Mouse (Mus musculus) G1E (cell line): ENCODE results near the gene Hoxc11. TPM values are rescaled to one million over a fixed set of nuclear protein-coding genes. Genes with fewer than 3 reads are reported as not detected.

Source experiments
- ATAC-seq: 2 replicates; pipeline ENCODE4 v1.8.0; 2016; ENCODE audit warnings: mild to moderate bottlenecking; ENCODE audit not compliant: insufficient number of reproducible peaks, poor library complexity, low FRiP score, severe bottlenecking; ENCODE audit errors: extremely low read depth
- DNase-seq: peaks from one replicate; pipeline ENCODE4 v3.0.0; 2012; ENCODE audit warnings: low spot score
- H3K27me3 ChIP-seq: 2 replicates; pipeline ENCODE4 v1.6.1; 2012; ENCODE audit warnings: mild to moderate bottlenecking, low read length, inconsistent platforms; ENCODE audit not compliant: insufficient read depth
- H3K36me3 ChIP-seq: replicated peaks from 2 replicates; pipeline ENCODE3; 2012; ENCODE audit warnings: mild to moderate bottlenecking, inconsistent platforms
- H3K4me1 ChIP-seq: 2 replicates; pipeline ENCODE4 v1.6.1; 2012; ENCODE audit warnings: low read depth, low read length, inconsistent platforms, mixed read lengths; ENCODE audit not compliant: insufficient read depth
- H3K4me3 ChIP-seq: 2 replicates; pipeline ENCODE4 v1.5.1; 2012; ENCODE audit warnings: low read depth, mild to moderate bottlenecking, inconsistent platforms, low read length, moderate library complexity, mixed read lengths
- H3K9me3 ChIP-seq: replicated peaks from 2 replicates; pipeline ENCODE4 v1.6.1; 2012; ENCODE audit warnings: inconsistent platforms
- CTCF ChIP-seq: IDR thresholded peaks from 2 replicates; pipeline ENCODE4 v1.5.1; 2012; ENCODE audit warnings: low read depth, low read length, inconsistent platforms, mixed read lengths
- GATA1 ChIP-seq: IDR thresholded peaks from 2 replicates; pipeline ENCODE4 v1.6.1; 2012; ENCODE audit warnings: borderline replicate concordance, low read length, inconsistent platforms, mixed read lengths
- GATA2 ChIP-seq: IDR thresholded peaks from 2 replicates; pipeline ENCODE4 v1.6.1; 2012; ENCODE audit warnings: low read depth, low read length, inconsistent platforms, borderline replicate concordance
- POLR2AphosphoS5 ChIP-seq: IDR thresholded peaks from 2 replicates; pipeline ENCODE4 v1.6.1; 2012; ENCODE audit warnings: low read depth, low read length, inconsistent platforms; ENCODE audit not compliant: insufficient replicate concordance
- TAL1 ChIP-seq: conservative IDR thresholded peaks from 2 replicates; pipeline ENCODE4 v1.6.1; 2012; ENCODE audit warnings: low read depth, low read length, inconsistent platforms, mixed read lengths
- polyA plus RNA-seq: library from polyadenylated mRNA; stranded (reverse); fragments of >175 nt; gene quantifications from 2 replicates; pipeline ENCODE4 v1.2.3, GENCODE M21; 2012
- total RNA-seq, 2 experiments: library from RNA; stranded (forward) in 1 of 2; stranded (reverse) in 1 of 2; fragments of 200-1000 nt in 1 of 2; fragments of >200 nt in 1 of 2; fragmentation: Nextera tagmentation in 1 of 2; gene quantifications; 2 replicates each; pipeline ENCODE4 v1.2.3; 2014 to 2017

The Hoxc11 gene
- total and polyA plus RNA-seq, 3 experiments, result 0.22 TPM; not detected in 2

- peaks cover 62% of the 10 kb centered on the region for H3K27me3 ChIP-seq
- H3K4me1 ChIP-seq, result no peaks in the 10 kb centered on the region
- no peaks in the 10 kb centered on the region for H3K36me3 ChIP-seq
- ATAC-seq (no peak), DNase-seq (no peak)
- peaks cover 4% of the 10 kb centered on the region for H3K9me3 ChIP-seq
- H3K4me3 ChIP-seq, result no peak overlapping the region
- TF ChIP-seq GATA1 (no peak), CTCF (no peak), GATA2 (no peak), POLR2AphosphoS5 (no peak), TAL1 (no peak)
Observed at GRCm38 (mm10) chr15:102922012-102922362, 32.2 kb upstream of the Hoxc11 start.

- no peaks in the 10 kb centered on the region for H3K36me3 ChIP-seq
- H3K9me3 ChIP-seq, result peaks cover 4% of the 10 kb centered on the region
- H3K4me3 ChIP-seq, result no peak overlapping the region
- no peak for ATAC-seq
- peaks cover 60% of the 10 kb centered on the region for H3K27me3 ChIP-seq
- no peak for DNase-seq
- H3K4me1 ChIP-seq, result no peaks in the 10 kb centered on the region
- no peak for TF ChIP-seq GATA2
- no peak for TF ChIP-seq CTCF
- no peak for TF ChIP-seq TAL1
- no peak for TF ChIP-seq POLR2AphosphoS5
- TF ChIP-seq GATA1, result no peak
Observed at GRCm38 (mm10) chr15:102922636-102923500, 31.4 kb upstream of the Hoxc11 start.

DNA sequence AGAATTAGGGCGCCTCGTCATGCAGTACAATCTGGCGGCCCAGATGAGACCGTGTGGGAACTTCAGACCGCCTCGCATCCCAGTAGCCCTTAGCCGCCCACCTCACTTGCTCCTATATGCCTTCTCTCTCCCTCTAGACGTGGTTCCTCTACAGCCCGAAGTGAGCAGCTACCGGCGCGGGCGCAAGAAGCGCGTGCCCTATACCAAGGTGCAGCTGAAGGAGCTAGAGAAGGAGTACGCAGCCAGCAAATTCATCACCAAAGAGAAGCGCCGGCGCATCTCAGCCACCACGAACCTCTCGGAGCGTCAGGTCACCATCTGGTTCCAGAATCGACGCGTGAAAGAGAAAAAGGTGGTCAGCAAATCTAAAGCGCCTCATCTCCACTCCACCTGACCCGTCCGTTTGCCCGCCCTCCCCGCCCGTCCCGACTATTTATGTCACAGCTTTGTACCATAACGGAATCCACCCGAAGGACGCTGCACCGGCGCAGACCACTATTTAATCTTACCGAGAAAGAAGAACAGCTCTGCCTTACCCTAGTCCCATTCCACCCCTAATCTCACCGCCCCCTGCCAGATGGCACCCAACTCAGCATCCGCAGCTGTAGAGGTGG is 27.1 kb upstream of the Hoxc11 start:
- DNase-seq (no peak), ATAC-seq (no peak)
- Histone ChIP-seq H3K27me3 (peaks cover 56% of the 10 kb centered on the region), H3K4me3 (no peak overlapping the region), H3K9me3 (no peaks in the 10 kb centered on the region), H3K4me1 (no peaks in the 10 kb centered on the region), H3K36me3 (no peaks in the 10 kb centered on the region)
- no peak for TF ChIP-seq GATA2

- Histone ChIP-seq H3K27me3 (peaks cover 80% of the 10 kb centered on the region), H3K36me3 (no peaks in the 10 kb centered on the region), H3K4me3 (no peak overlapping the region), H3K4me1 (peaks cover 2% of the 10 kb centered on the region), H3K9me3 (peaks cover 1% of the 10 kb centered on the region)
- ATAC-seq, result no peak
- TF ChIP-seq GATA1, result no peak
- no peak for TF ChIP-seq TAL1
- TF ChIP-seq GATA2, result no peak
- no peak for TF ChIP-seq CTCF
- no peak for TF ChIP-seq POLR2AphosphoS5
- DNase-seq, result no peak
Observed at GRCm38 (mm10) chr15:102931706-102932358, 22.4 kb upstream of the Hoxc11 start.

GRCm38 (mm10) chr15:102934438-102934837 is 19.8 kb upstream of the Hoxc11 start:
- TF ChIP-seq POLR2AphosphoS5 (no peak), CTCF (no peak), TAL1 (no peak), GATA2 (no peak), GATA1 (no peak)
- no peak for DNase-seq
- no peak overlapping the region for H3K4me3 ChIP-seq
- ATAC-seq, result no peak
- H3K36me3 ChIP-seq, result no peaks in the 10 kb centered on the region
- H3K9me3 ChIP-seq, result peaks cover 6% of the 10 kb centered on the region
- H3K27me3 ChIP-seq, result peaks cover 87% of the 10 kb centered on the region
- H3K4me1 ChIP-seq, result peaks cover 4% of the 10 kb centered on the region

- no peaks in the 10 kb centered on the region for H3K36me3 ChIP-seq
- ATAC-seq (no peak), DNase-seq (no peak)
- peaks cover 6% of the 10 kb centered on the region for H3K9me3 ChIP-seq
- H3K4me1 ChIP-seq, result peaks cover 4% of the 10 kb centered on the region
- peaks cover 89% of the 10 kb centered on the region for H3K27me3 ChIP-seq
- no peak overlapping the region for H3K4me3 ChIP-seq
- TF ChIP-seq CTCF (no peak), GATA2 (no peak), GATA1 (no peak), TAL1 (no peak), POLR2AphosphoS5 (no peak)
Observed at GRCm38 (mm10) chr15:102934897-102935296, 19.3 kb upstream of the Hoxc11 start.
